Mouse (Mus musculus) layer of hippocampus, adult 11-12 months (tissue): ENCODE measurements around the gene Smim22.

ENCODE experiments used
- DNase-seq: peaks from one replicate; pipeline ENCODE4 v3.0.0; 2022; ENCODE audit warnings: low spot score

The Smim22 gene

GRCm38 (mm10) chr16:5007067-5007466 lies at the start of gene Smim22:
Smim22 (plus strand) TSS chr16:5007288.
- DNase-seq, result no peak

DNA sequence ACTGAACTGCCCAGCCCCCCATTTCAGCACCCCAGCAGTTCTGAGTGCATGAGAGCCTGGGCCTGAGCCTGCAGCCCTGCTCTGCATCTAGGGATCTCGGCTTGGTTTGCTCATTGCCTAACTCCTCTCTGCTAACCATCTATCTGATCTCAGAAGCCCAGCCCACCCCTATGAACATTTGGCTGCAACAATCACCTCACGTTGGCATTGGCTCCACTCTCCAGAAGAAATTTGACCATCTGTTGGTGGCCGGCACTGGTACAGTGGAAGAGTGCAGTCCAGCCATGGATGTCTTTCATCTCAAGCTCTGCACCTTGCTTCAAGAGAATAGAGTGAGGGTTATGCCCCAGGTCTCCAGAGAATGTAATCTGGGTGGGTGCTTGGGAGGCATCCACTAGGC lies 49.6 kb upstream of the Smim22 start:
- DNase-seq, result no peak

GRCm38 (mm10) chr16:4960260-4960659 lies 46.8 kb upstream of the Smim22 start:
- no peak for DNase-seq

- DNase-seq, result no peak
These were observed 43.7 kb upstream of the Smim22 start for GRCm38 (mm10) chr16:4963346-4963745.

DNA sequence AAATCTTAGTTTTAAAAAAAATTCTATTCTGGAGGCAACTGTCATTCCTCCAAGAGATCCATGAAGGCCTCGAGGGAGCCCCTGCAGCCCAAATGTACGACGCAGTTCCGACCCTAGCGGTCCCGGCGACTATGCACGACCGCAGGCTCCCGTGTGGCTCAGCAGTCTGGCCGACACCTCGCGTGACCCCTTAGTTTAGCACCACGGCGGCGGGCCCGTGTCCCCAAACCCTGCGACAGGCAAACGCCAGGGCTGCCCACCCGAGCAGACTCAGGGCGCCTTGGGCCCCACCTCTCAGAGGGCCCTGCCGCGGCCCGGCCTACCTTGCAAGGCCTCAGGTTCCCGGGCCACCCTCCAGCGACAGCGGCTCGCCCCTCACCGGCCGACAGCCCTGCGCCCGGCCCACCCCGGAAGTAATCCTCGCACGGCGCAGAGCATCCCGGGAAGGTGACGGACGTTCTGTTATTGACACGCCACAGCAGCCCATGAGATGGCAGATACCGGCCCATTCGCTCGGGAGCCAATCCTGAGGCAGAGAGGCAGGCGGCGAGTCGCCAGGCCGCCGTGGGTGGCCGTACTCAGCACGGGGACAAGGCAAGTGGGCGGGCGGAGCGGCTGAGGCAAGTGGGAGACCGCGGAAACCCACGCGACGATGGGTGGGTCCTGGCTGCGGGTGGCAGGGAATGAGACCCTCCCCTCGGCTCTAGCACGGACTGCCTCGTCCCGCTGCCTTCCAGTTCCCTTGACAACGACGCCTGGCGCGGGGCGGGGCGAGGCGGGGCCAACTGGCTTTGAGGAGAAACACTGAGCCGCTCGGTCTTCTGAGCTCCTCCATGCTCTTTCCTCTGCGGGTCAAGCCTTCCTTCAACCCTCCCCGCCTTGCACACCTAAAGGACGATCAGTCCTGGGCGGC lies 43.0 kb upstream of the Smim22 start, which contains the start of gene Anks3:
TSS of gene Anks3 (minus strand) at position 409 of the 913 bp plus-strand sequence.
- peak; percentile 100 for DNase-seq

DNA sequence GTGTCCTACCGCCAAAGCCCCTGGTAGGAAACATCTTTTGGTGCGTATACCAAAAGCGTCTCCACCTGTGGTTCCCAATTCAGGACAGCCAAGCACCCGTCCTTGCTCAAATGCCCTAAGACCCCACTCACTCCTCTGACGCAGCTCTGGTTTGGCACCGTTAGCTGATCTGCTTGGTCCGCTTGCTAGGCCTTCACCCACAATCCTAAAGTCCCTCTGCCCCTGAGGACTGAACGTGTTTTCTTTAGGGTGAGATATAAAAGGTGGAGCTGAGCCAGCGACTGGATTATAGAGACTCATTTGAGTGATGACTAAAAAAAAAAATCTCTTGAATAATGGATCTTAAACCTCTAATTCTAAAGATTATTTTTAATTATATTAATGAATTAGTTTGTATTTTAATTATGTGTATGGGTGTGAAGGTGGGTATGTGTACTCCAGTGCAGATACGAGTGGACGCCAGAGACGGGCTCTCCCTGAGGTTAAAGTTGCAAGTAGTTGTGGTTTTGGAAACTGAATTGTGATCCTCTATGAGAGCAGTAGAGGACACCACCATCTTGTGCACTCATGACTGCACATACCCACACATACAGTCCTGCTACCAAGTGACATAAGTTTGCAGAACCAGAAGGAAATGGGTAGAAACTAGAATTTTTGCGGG lies 42.2 kb upstream of the Smim22 start:
- no peak for DNase-seq

DNA sequence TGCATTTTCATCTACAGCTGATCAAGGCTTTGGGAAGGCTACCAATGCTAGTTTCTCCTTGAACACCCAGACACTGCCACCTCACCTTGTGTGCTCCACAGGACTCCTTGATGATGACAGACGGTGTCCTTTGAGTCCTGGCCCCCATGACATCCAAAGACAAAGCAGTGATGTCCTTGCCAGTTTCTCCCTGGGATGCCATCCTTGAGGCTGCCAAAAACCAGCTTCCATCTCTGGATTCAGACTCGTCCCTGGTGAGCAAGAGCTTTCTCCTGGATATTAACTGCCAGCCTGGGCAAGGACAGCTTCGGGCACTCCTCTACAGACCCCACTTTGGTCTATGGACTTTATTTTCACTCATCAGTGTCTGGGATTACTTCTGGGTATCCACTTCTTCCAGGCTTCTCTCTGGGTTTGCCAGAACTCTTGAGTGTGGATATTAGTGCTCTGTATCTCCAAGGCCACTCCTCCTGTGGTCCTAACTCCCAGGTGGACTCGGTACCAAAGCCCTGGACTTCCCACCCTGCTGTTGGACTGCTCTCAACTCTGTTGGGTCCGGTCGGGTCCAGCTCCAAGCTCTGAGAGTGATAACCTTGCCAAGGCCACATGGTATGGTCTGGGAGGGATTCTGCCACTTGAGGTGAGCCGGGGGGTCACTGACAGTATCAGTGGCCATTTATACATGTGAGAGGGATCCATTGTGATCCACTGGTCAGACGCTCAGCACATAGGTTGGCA lies 41.5 kb upstream of the Smim22 start:
- no peak for DNase-seq

DNA sequence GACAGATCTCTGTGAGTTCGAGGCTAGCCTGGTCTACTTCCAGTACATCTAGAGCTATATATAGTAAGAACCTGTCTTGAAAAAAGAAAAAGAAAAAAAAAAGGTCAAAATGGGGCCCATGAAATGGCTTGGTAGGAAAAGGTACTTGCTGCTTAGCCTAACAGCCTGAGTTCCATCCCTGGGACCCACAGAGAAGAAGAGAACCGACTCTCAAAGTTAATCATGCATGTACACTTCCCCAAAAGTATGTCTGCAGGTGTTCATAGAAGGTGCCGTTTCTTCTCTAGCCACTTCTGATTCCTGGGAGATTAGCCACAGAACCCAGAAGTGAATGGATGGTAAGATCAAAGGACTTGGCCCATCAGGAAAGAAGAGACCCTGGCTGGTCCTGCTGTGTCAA lies 38.7 kb upstream of the Smim22 start:
- no peak for DNase-seq

DNA sequence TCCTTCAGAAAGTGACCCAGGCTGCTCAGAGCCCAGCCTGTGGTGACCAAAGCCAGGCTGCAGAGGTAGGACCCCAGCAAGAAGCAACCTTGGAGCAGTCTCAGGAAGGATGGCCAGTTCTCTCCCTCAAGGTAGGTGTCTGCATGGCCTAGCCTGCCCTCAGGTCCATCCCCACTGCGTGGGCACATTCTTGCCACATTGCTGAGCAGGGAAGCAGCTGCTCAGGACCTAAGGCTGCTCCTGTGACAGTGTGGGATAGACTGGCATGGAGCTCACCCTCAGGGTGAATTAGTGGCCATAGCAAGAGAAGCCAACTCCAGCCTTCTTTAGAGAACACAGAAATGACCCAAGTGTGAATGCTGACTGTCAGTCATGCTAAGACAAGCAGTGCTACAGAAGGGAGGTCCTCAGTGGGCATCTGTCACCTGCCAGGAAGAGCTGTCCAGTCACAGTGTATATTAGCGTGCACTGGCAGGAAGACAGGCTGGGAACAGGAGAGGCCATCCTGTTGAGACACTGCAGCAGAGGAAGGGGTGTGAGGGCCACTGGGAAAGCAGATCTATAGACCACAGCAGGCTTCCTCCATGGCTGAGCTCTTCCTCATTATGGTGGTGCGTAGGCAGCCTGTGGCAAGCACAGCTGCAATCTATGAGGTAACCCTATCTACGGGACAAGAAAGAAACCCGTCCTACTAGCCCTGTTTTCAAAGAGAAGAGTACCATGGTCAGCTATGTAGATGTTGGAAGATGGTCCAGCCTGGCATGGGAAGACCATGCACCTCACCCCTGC lies 37.8 kb upstream of the Smim22 start:
- no peak for DNase-seq

- no peak for DNase-seq
These were observed 35.5 kb upstream of the Smim22 start for GRCm38 (mm10) chr16:4971626-4972025.

DNA sequence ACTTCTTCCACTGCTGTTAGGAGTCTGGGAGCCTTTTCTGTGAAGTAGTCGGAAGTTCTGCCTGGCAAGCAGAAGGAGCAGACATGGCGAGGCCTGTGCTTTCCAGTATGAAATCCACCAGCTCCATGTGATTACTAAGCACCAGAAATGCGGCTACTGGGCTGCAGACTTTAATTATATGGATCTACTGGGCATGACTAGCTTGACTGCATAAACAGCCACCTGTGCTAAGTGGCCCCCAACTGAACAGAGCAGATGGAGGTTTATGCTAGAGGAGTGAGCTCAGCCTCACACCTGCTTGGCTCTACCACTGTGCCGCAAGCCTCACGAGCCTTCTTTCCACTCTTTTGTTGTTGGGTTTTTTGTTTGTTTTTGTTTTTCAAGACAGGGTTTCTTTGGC lies 32.6 kb upstream of the Smim22 start:
- no peak for DNase-seq

- peak; percentile 27 for DNase-seq
These were observed 30.9 kb upstream of the Smim22 start for GRCm38 (mm10) chr16:4976180-4976579.

DNA sequence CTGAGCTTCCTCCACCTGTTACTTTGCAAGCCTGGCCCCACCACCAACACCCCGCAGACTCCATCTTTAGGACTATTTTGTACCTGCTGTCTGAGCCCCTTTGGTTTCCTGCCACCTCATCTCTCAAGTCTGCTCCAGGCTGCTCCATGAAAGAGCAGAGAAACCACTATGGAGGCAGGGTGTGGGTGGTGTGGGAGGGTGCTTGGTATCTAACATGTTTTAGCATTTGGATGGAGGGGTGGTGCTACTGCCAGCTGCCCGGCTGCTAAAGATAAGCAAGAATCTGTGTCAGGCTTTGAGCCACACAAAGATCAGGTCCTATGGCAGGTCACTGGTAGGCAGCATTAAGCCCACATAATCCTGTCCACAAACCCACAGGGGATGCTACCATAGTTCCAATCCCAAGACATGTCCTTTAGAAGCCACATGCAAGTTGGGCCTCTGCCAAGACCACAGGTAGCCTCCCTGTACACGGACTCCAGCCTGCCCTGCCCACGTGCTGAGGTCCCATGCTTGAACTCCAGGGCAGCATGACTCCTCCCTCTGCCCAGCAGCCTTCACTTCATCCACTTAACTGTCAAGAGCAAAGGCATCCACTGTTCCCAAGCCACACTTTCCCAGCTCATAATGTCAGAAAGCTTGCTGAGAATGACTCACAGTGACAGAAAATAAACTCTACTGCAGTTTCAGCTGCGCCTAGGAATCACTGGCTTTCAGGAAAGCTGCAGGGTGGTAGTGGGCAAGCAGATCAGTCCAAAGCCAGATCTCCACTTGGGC lies 28.6 kb upstream of the Smim22 start:
- peak; percentile 37 for DNase-seq

- peak; percentile 47 for DNase-seq
These were observed 27.2 kb upstream of the Smim22 start for GRCm38 (mm10) chr16:4979755-4980380.

GRCm38 (mm10) chr16:4984717-4985116 lies 22.4 kb upstream of the Smim22 start:
- no peak for DNase-seq

GRCm38 (mm10) chr16:4993276-4993675 lies 13.8 kb upstream of the Smim22 start:
- no peak for DNase-seq

- DNase-seq, result no peak
These were observed 9.5 kb upstream of the Smim22 start, which contains the start of gene Sept12 for GRCm38 (mm10) chr16:4997553-4997952. Sept12 (minus strand) TSS chr16:4997852.

GRCm38 (mm10) chr16:4998984-4999383 lies 8.1 kb upstream of the Smim22 start:
- no peak for DNase-seq

GRCm38 (mm10) chr16:5000611-5001010 lies 6.5 kb upstream of the Smim22 start:
- no peak for DNase-seq

DNA sequence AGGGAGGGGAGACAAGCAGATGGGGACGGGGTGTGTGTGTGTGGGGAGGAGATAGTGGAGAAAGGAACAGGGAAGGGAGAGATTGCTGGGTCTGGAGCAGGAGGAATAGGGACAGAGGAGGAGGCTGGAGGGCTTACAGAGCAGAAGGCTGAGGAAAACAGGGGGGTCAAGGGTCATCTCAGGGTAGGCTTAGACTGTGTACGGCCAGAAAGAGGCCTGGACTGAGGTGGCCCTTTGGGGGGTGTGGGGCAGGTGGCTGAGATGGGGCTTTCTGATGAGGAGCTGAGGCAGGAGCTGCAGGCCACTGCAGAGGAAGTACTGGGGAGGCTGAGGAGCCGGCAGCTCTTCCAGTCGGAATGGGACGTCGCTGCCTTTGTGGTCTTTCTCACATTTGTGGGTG lies 404 bp downstream of the Smim22 start:
- no peak for DNase-seq
